Mouse (Mus musculus) right cerebral cortex, adult 2 months (tissue): ENCODE measurements around the gene Dhps.
"Not testable (repeated sequence)": the region's sequence is repeated elsewhere in the genome, so short reads cannot be mapped to it uniquely, and the experiment has no call there.

ENCODE experiments used
- DNase-seq, 2 experiments: peaks; one replicate each; pipeline ENCODE4 v3.0.0; 2021 to 2022; ENCODE audit warnings: low spot score in 2 of 2

The Dhps gene

GRCm38 (mm10) chr8:85095566-85095965 is 24.0 kb downstream of the Dhps start:
- no peak for DNase-seq

DNA sequence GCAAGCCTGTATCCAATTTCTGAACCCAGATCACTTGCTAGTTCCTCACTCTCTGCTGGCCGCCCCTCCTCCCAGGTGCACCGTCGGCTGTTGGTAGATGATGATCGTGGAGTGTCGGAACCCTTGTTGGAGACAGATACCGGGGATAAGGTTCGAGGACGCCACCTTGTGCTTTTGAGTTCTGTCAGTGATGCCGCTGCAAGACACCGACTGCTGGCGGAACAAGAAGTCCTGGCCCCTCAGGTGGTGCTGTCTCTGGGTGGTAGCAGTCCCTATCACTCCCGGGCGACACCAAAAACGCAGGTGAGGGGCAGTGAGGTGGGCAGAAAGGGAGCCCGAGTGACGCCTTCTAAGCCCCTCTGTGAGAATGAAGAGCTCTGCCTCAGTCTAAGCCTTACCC is 24.6 kb downstream of the Dhps start:
- DNase-seq = no peak

DNA sequence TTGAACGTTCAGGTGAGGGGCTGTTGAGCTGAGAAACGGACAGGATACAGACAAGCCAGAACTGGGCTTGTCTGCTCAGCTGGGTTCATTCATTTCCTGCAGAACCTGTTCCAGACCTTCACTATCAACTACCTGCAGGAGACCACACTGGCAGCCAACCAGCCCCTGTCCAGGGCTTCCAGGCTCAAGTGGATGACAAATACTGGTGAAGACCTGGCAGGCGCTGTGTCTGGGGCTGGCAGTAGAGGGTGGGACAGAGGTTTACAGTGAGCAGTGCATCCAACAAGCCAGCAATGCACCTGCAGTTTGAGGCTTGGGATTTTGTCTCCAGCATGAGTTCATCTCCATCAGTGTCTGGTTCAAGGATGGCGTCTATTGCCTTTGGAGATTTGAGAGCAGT is 25.3 kb downstream of the Dhps start:
- no peak for DNase-seq

DNA sequence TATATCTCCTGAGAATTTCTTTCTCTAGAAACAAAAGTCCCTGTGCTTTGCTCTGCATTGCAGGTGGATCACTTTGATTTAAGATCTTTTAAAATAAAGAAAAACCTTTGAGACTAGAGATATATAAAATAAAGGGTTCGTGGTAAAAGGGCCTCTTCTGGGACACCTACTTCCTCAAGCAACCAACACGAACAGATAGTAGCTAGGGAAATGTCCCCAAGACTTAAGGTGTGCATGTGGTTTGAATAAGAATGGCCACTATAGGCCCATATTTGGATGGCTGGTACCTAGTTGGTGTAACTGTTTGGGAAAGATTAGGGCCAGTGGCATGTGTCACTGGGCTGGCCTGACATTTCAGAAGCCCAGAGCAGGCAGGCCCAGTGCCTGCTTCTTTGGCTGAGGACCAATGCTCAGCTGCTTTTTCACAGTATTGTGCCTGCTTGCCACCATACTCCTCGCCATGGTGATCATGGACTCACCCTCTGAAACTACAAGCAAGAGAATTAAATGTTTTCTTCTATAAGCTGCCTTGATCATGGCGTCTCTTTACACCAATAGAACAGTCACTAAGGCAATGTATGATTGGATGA is 28.6 kb downstream of the Dhps start:
- no peak for DNase-seq

DNA sequence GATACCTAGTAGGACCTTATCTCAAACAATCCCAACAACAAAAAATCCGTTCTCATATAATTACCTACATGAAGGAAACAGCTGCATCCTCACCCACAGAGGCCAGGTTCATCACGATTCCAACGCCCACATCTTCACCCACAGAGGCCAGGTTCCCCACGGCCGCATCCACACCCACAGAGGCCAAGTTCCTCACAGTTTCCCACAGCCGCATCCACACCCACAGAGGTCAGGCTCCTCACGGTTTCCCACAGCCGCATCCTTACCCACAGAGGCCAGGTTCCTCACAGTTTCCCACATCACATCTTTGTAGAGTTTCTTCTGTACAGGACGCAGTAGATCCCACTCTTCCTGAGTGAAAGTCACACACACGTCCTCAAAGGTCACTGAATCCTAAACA is 41.7 kb downstream of the Dhps start:
- DNase-seq = no peak

GRCm38 (mm10) chr8:85115501-85115900 is 43.9 kb downstream of the Dhps start:
- DNase-seq = no peak

DNA sequence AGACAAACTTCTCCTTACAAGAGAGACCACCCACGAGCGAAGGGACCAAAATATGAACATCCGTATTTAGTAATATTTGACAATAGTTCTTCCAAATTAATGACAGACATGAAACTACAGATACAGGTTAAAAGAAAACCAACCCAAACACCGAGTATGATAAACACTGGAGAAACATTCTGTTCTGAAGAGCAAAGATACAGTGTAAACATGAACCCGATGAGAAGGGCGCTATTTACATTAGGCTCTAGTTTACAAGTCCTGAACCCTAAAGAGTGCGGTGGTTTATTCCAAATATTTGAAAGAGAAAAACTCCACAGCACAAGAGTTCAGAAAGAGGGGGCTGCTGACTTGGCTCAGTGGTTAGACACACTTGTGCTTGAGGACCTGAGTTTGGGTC is 45.4 kb downstream of the Dhps start:
- DNase-seq = no peak

DNA sequence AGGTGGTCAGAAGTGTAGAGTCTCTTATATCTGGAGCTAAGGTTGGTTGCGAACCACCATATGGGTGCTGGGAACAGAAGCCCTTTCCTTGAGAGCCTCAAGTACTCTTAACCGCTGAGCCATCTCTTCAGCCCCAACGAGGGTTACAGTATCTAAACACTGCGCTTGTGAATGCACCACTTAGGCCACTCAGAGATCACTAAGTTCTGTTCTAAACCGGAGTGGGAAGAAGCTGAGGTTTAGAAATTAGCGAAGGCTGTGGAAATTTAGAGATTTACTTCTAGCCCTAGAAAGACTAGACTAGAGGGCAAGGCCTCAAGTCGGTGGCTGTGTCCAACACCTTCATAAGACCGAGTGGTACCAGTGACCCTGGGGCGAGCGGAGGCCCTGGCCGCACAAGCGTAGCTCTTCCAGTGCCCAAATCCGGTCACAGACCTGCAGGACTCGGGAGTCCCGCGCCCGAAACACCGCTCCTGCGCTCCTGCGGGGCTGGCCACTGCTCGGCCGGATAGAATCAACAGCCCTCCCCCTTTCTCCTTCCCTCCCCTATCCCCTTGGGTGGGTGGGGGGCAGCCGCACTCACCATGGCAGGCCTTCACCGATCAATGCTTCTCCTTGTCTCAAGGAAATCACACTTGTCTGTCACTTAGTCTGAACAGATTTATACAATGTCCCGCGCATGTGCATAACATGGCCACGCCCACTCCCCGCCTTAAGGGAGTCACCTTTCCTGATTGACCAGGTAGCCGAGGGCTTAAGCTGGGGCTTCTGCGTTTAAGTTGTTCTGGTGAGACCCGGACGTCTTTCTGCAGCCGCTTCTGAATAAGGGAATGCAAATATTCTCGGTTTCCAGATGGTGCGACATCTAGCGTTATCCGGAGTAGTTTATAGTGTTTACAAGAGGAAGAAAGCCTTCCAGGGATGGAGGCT is 47.8 kb downstream of the Dhps start:
- peak; percentile 87 to 90 for DNase-seq

- DNase-seq = not testable (repeated sequence)
Observed at GRCm38 (mm10) chr8:85120251-85120650, 48.7 kb downstream of the Dhps start.

DNA sequence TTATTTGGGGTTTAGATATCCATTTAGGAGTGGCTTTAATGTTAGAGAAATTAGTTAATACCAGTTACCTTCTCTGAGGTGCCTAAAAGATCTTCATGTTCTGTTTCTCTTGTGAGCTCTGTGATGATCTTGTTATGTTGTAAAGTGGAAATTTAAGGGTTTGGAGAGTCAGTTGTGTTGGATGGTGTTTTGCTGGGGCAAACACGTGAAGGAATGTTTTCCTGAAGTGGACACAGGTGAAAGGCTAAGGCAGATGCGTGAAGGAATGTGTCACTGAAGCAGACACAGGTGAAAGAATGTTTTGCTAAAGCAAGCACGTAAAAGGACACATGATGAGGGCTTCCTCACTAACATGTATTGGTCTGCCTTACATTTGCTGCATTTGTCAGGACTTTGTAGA is 51.4 kb downstream of the Dhps start, which contains the start of gene Zfp791:
Zfp791 (minus strand) TSS at position 101 of the 400 bp plus-strand sequence.
- DNase-seq = no peak

- no peak for DNase-seq
Observed at GRCm38 (mm10) chr8:85123691-85124090, 52.1 kb downstream of the Dhps start.
